Mouse (Mus musculus) bone marrow macrophage, adult 2 months (primary cell): ENCODE results near the gene Bend7. TPM values are rescaled to one million over a fixed set of nuclear protein-coding genes. Genes with fewer than 3 reads are reported as not detected.

ENCODE experiments used
- H3K27ac ChIP-seq: 2 replicates; pipeline ENCODE4 v1.5.1; 2012; ENCODE audit warnings: low read depth, low read length; ENCODE audit not compliant: insufficient read depth
- H3K4me1 ChIP-seq: 2 replicates; pipeline ENCODE4 v1.6.1; 2012; ENCODE audit warnings: low read length; ENCODE audit not compliant: control insufficient read depth, insufficient read depth
- H3K4me3 ChIP-seq: 2 replicates; pipeline ENCODE4 v1.5.1; 2012; ENCODE audit warnings: mild to moderate bottlenecking, low read length, moderate library complexity; ENCODE audit not compliant: insufficient read depth
- CTCF ChIP-seq: IDR thresholded peaks from 2 replicates; pipeline ENCODE4 v1.5.1; 2012; ENCODE audit warnings: low read depth, mild to moderate bottlenecking, low read length, moderate library complexity
- POLR2A ChIP-seq: IDR thresholded peaks from 2 replicates; pipeline ENCODE4 v1.6.1; 2012; ENCODE audit warnings: mild to moderate bottlenecking, low read depth, low read length, borderline replicate concordance
- polyA plus RNA-seq: library from polyadenylated mRNA; stranded (reverse); fragments of >200 nt; gene quantifications from 2 replicates; pipeline ENCODE4 v1.2.4, GENCODE M21; 2012; ENCODE audit not compliant: missing spikeins, insufficient read depth, insufficient read length

Gene Bend7
- polyA plus RNA-seq, 1 experiment, result not detected

- TF ChIP-seq CTCF, result no peak
- TF ChIP-seq POLR2A, result no peak
- Histone ChIP-seq H3K27ac (no peak overlapping the region), H3K4me3 (no peak overlapping the region), H3K4me1 (no peaks in the 10 kb centered on the region)
Measured at GRCm38 (mm10) chr2:4777291-4777690, 59.7 kb downstream of the Bend7 start.

GRCm38 (mm10) chr2:4781641-4782040 lies 64.0 kb downstream of the Bend7 start:
- no peak for TF ChIP-seq POLR2A
- TF ChIP-seq CTCF, result no peak
- no peak overlapping the region for H3K4me3 ChIP-seq
- peaks cover 11% of the 10 kb centered on the region for H3K4me1 ChIP-seq
- no peak overlapping the region for H3K27ac ChIP-seq

- peaks cover 11% of the 10 kb centered on the region for H3K4me1 ChIP-seq
- H3K27ac ChIP-seq, result no peak overlapping the region
- H3K4me3 ChIP-seq, result no peak overlapping the region
- no peak for TF ChIP-seq CTCF
Measured at GRCm38 (mm10) chr2:4782401-4782800, 64.8 kb downstream of the Bend7 start.

- no peak overlapping the region for H3K4me3 ChIP-seq
- H3K4me1 ChIP-seq, result peaks cover 11% of the 10 kb centered on the region
- no peak for TF ChIP-seq CTCF
- no peak for TF ChIP-seq POLR2A
- H3K27ac ChIP-seq, result no peak overlapping the region
Measured at GRCm38 (mm10) chr2:4782809-4783641, 65.4 kb downstream of the Bend7 start.

- H3K4me1 ChIP-seq, result peaks cover 11% of the 10 kb centered on the region
- H3K4me3 ChIP-seq, result no peak overlapping the region
- H3K27ac ChIP-seq, result peak overlapping the region; percentile 66
- no peak for TF ChIP-seq POLR2A
- TF ChIP-seq CTCF, result no peak
Measured at GRCm38 (mm10) chr2:4784012-4784411, 66.4 kb downstream of the Bend7 start.

GRCm38 (mm10) chr2:4785016-4785415 lies 67.4 kb downstream of the Bend7 start:
- Histone ChIP-seq H3K4me3 (no peak overlapping the region), H3K27ac (no peak overlapping the region), H3K4me1 (peaks cover 11% of the 10 kb centered on the region)
- TF ChIP-seq CTCF (no peak), POLR2A (no peak)

GRCm38 (mm10) chr2:4787223-4787622 lies 69.6 kb downstream of the Bend7 start:
- Histone ChIP-seq H3K4me1 (peaks cover 11% of the 10 kb centered on the region), H3K27ac (no peak overlapping the region), H3K4me3 (no peak overlapping the region)
- TF ChIP-seq CTCF, result no peak
- no peak for TF ChIP-seq POLR2A

- H3K4me1 ChIP-seq, result no peaks in the 10 kb centered on the region
- no peak for TF ChIP-seq POLR2A
- no peak for TF ChIP-seq CTCF
- H3K4me3 ChIP-seq, result no peak overlapping the region
- no peak overlapping the region for H3K27ac ChIP-seq
Measured at GRCm38 (mm10) chr2:4791646-4792045, 74.0 kb downstream of the Bend7 start.

- H3K27ac ChIP-seq, result no peak overlapping the region
- H3K4me1 ChIP-seq, result no peaks in the 10 kb centered on the region
- no peak for TF ChIP-seq POLR2A
- no peak for TF ChIP-seq CTCF
- no peak overlapping the region for H3K4me3 ChIP-seq
Measured at GRCm38 (mm10) chr2:4792554-4792953, 74.9 kb downstream of the Bend7 start.

- Histone ChIP-seq H3K4me3 (no peak overlapping the region), H3K4me1 (no peaks in the 10 kb centered on the region), H3K27ac (no peak overlapping the region)
- no peak for TF ChIP-seq CTCF
- no peak for TF ChIP-seq POLR2A
Measured at GRCm38 (mm10) chr2:4802395-4803176, 85.0 kb downstream of the Bend7 start.
